Mouse (Mus musculus): ENCODE measurements around the gene Olfr586. TPM values are rescaled to one million over a fixed set of nuclear protein-coding genes. Genes with fewer than 3 reads are reported as not detected.

The Olfr586 gene
- not detected for total RNA-seq (2021)

DNA sequence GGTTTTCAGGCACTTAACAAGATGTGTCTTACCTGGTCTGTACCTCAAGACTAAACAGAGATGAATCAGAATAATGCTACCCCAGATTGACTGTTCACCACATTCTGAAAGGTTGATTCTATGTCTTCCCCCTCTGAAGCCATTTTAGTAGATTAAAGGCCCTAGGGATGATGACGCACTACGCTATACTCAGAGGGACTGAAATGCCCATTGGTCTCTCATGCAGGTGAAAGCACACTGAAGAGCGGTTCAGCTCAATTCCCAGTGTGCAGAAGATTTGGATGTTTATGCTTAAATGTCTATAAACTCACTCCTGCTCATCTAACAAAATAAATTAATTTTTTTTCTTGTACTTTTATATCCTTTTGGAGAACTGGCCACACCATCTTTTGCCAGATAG is at the start of gene Olfr586:
Gene Olfr586, minus strand, starts transcription at position 101 of the 400 bp plus-strand sequence.
- no peak for DNase-seq

DNA sequence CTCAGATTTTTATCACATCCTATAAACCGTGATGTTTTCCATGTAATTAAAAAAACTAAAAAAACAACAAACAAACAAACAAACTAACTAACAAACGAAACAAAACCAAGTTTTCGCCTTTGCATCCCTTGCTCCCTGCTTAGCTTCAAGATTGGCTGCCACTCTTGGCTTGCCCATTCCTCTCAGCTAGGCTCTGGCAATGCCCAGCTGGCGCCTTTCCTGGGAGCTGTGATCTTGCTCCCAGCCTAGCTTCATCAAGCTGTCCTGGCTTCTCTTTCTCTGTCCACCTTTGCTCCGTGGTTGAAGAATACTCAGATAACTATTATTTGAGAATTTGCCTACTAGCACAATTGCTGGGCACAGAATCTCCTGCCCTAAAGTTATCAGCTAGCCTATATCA is 44.3 kb upstream of the Olfr586 start:
- DNase-seq = no peak

DNA sequence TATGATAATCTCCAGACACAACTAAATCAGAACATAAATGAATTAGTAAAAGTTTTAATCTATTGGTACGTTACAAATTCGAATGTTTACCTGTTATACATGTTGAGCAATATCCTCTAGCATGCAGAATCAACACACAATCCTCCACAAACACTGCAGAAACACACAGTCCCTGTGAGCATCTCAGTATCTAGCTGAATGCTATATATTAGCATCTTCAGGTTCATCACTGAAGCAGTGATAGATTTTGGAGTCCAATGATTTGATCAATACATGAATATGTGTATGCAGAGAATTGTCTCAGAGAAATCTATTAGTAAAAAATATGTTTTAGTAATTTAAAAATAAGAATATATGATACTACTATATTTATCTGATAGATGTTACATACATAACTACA is 30.8 kb upstream of the Olfr586 start, which contains the start of gene Olfr589:
Gene Olfr589, minus strand, starts transcription at position 101 of the 400 bp plus-strand sequence.
- DNase-seq = no peak

DNA sequence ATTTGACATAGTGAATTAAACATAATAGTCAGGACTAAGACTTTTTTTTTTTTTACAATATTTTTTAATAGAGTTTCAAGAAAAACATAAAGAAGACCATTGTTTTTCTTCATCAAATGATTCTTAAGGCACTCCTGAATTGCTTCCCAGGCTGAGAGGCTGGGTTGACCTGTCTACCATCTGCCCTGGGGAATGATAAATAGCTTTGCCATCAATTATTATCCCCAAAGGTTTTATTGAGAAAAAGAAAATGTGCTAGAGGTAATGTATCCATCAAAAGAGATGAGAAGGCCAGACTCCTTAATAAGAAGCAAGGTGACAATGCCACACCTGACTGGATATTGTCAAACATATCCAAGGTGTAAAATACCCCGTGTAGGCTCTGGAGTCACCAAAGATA is 15.1 kb upstream of the Olfr586 start, which contains the start of gene Olfr588-ps1:
Gene Olfr588-ps1, plus strand, starts transcription at position 301 of the 400 bp plus-strand sequence.
- DNase-seq = no peak

DNA sequence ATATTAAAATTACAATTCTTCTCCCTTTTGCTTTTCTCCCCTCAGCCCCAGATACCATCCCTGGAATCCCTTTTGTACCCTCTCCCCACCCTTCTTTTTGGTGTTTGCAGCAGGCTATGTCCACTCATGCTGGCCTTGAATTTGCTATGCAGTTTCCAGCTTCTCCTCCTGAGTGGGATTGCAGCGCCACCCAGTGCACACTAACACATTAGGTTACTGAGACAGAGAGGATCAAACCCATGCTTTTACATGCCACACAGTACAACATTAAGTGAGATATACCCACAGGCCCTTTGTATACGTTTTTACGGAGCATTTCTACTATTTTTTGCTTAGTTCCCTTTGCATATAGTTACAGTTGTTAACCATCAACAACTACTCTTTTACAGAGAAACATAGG is 6.0 kb downstream of the Olfr586 start:
- DNase-seq = no peak

DNA sequence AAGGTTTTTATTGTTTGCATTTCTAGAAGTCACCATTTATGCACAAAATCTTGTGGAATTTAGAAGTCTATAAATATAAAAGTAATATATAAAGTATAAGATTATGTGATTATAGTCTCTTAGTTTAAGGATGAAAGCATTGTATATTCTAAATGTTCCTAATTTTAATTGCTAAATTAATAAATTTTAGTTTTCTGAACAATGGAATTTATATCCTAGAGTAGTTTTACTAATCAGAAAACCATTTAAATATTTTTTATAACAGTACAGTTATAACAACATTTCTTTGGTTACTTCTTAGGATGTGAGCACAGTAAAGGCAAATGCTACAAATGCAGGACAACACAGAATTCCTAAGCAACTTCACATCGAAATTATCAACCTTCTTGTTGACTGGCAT is 28.0 kb downstream of the Olfr586 start, which contains the start of gene Olfr585:
Gene Olfr585, plus strand, starts transcription at position 301 of the 400 bp plus-strand sequence.
- DNase-seq = no peak

DNA sequence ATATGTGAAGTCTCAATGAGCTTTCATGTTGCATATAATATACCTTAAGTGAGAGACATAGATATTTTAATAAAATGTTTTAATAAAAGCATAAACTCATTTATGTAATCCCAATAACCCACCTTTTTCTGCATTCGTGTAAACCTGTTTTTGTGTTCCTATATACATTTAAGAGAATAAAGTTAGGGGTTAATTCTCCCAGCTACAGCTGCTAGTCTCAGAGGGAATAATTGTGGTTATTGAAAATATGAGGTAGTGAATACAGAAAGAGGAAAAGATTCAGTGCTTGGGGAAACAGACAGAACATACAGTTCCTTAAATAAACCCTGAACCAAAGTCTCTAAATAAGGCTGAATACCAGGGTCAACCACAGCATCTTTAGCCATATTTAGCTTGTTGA is 43.9 kb downstream of the Olfr586 start, which contains the start of gene Olfr584:
Gene Olfr584, plus strand, starts transcription at position 301 of the 400 bp plus-strand sequence.
- DNase-seq = no peak

Other genes starting within 250 kb of the Olfr586 start
- not detected for gene Olfr568, start 248.5 kb downstream of the Olfr586 start, total RNA-seq (2021)
- gene Olfr569, start 234.8 kb downstream of the Olfr586 start, total RNA-seq (2021) = not detected
- not detected for gene Olfr570, start 231.1 kb downstream of the Olfr586 start, total RNA-seq (2021)
- gene Olfr571, start 208.1 kb downstream of the Olfr586 start, total RNA-seq (2021) = not detected
- not detected for gene Olfr572, start 201.2 kb downstream of the Olfr586 start, total RNA-seq (2021)
- not detected for gene Olfr573-ps1, start 183.1 kb downstream of the Olfr586 start, total RNA-seq (2021)
- gene Olfr574, start 177.2 kb downstream of the Olfr586 start, total RNA-seq (2021) = not detected
- gene Olfr575, start 166.9 kb downstream of the Olfr586 start, total RNA-seq (2021) = not detected
- gene Olfr576, start 163.0 kb downstream of the Olfr586 start, total RNA-seq (2021) = not detected
- gene Olfr577, start 149.7 kb downstream of the Olfr586 start, total RNA-seq (2021) = not detected
- gene Olfr578, start 136.3 kb downstream of the Olfr586 start, total RNA-seq (2021) = not detected
- gene Olfr582, start 87.6 kb downstream of the Olfr586 start, total RNA-seq (2021) = not detected
- not detected for gene Olfr583, start 74.3 kb downstream of the Olfr586 start, total RNA-seq (2021)
- not detected for gene Olfr584, start 43.8 kb downstream of the Olfr586 start, total RNA-seq (2021)
- not detected for gene Olfr585, start 27.9 kb downstream of the Olfr586 start, total RNA-seq (2021)
- not detected for gene Olfr588-ps1, start 15.2 kb upstream of the Olfr586 start, total RNA-seq (2021)
- gene Olfr589, start 30.7 kb upstream of the Olfr586 start, total RNA-seq (2021) = not detected
- gene Olfr591, start 52.7 kb upstream of the Olfr586 start, total RNA-seq (2021) = not detected
- gene Olfr592, start 59.2 kb upstream of the Olfr586 start, total RNA-seq (2021) = not detected
- gene Olfr593, start 86.2 kb upstream of the Olfr586 start, total RNA-seq (2021) = not detected
- not detected for gene Olfr594, start 91.4 kb upstream of the Olfr586 start, total RNA-seq (2021)
- gene Usp17ld, start 126.9 kb upstream of the Olfr586 start, total RNA-seq (2021) = not detected
- not detected for gene Olfr596, start 180.0 kb upstream of the Olfr586 start, total RNA-seq (2021)
- not detected for gene Olfr597, start 190.7 kb upstream of the Olfr586 start, total RNA-seq (2021)
- not detected for gene Olfr598, start 197.9 kb upstream of the Olfr586 start, total RNA-seq (2021)
- not detected for gene Olfr599, start 210.3 kb upstream of the Olfr586 start, total RNA-seq (2021)
- gene Olfr600, start 224.0 kb upstream of the Olfr586 start, total RNA-seq (2021) = not detected
- not detected for gene Olfr601, start 237.0 kb upstream of the Olfr586 start, total RNA-seq (2021)